Mouse (Mus musculus) gastrocnemius, adult 2 months (tissue): ENCODE data around the gene Itpk1. TPM values are rescaled to one million over a fixed set of nuclear protein-coding genes. Genes with fewer than 3 reads are reported as not detected.

Source experiments
- DNase-seq: peaks from one replicate; pipeline ENCODE4 v3.0.0; 2022
- H3K27ac ChIP-seq: fragments of 200-600 bp; 2 replicates; pipeline ENCODE4 v1.8.1; 2022; ENCODE audit warnings: mild to moderate bottlenecking
- H3K4me3 ChIP-seq: fragments of 200-600 bp; 2 replicates; pipeline ENCODE4 v1.8.1; 2022; ENCODE audit warnings: mild to moderate bottlenecking, moderate library complexity
- CTCF ChIP-seq: fragments of 200-600 bp; IDR thresholded peaks from 2 replicates; pipeline ENCODE4 v1.8.1; 2022; ENCODE audit warnings: antibody characterized with exemption, mild to moderate bottlenecking, moderate library complexity
- intact Hi-C: fragments of 180-260 bp; cut with DNase I; formaldehyde crosslinking; loops from one replicate; pipeline ENCODE4 v1.15.1; 2025
- total RNA-seq, 2 experiments: library from RNA; stranded (reverse); gene quantifications; 2 replicates each; pipeline ENCODE4 v1.2.3; 2021

Gene Itpk1
- total RNA-seq, 2 experiments from 2014 or later = 6.5 to 6.6 TPM

DNA sequence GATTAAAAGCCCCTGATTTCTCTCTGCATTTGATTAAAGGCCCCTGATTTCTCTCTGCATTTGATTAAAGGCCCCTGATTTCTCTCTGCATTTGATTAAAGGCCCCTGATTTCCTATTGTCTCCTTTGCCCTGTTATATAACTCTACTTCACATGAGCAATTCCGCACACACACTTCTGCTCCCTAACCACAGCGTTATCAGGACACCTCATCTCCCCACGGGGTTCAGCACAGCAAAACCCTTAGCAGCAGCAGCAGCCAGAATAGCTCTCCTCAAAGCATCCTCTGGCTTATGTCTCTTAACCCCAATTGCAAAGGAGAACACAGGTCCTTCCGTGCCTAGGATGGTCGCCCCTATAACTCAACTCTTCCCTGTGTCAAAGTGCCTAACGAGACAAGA lies 99.1 kb downstream of the Itpk1 start:
- no peak for TF ChIP-seq CTCF
- DNase-seq = no peak
- intact Hi-C loops = no loop called here
- Histone ChIP-seq H3K27ac (no peak overlapping the region), H3K4me3 (no peak overlapping the region)

- DNase-seq = no peak
- intact Hi-C loops = no loop called here
- no peak for TF ChIP-seq CTCF
- no peak overlapping the region for H3K27ac ChIP-seq
- H3K4me3 ChIP-seq = no peak overlapping the region
Measured at GRCm38 (mm10) chr12:102602255-102603041, 102.3 kb downstream of the Itpk1 start.

DNA sequence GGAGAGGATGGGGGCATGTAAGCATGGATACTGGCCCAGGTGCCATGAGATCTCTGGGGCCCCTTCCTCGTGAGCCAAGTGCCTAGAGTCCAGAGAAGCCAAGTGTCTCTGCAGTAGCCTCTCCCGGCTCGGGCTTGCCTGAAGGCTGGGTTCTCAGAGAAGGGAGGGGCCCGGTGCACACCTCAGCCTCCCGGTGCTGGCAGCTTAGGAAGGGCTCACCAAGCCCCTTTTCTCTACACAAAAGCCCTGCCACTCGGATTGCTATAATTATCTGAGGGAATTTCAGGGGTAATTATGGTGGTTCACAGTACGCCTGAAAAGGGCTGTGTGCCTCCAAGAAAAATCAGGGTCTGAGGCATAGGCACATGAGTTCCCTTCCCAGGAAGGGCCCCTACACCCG lies 102.9 kb downstream of the Itpk1 start:
- no peak for DNase-seq
- H3K27ac ChIP-seq = no peak overlapping the region
- no peak overlapping the region for H3K4me3 ChIP-seq
- intact Hi-C loops = no loop called here
- no peak for TF ChIP-seq CTCF

GRCm38 (mm10) chr12:102600345-102600744 lies 104.4 kb downstream of the Itpk1 start:
- Histone ChIP-seq H3K27ac (no peak overlapping the region), H3K4me3 (no peak overlapping the region)
- intact Hi-C loops = no loop called here
- TF ChIP-seq CTCF = no peak
- no peak for DNase-seq

- Histone ChIP-seq H3K27ac (no peak overlapping the region), H3K4me3 (no peak overlapping the region)
- TF ChIP-seq CTCF = no peak
- no peak for DNase-seq
- intact Hi-C loops = no loop called here
Measured at GRCm38 (mm10) chr12:102599801-102600200, 104.9 kb downstream of the Itpk1 start.

GRCm38 (mm10) chr12:102598535-102598934 lies 106.2 kb downstream of the Itpk1 start:
- Histone ChIP-seq H3K4me3 (no peak overlapping the region), H3K27ac (no peak overlapping the region)
- intact Hi-C loops = no loop called here
- DNase-seq = no peak
- peak; percentile 42 for TF ChIP-seq CTCF

- no peak for TF ChIP-seq CTCF
- H3K4me3 ChIP-seq = no peak overlapping the region
- intact Hi-C loops = no loop called here
- DNase-seq = peak; percentile 77
- peak overlapping the region; percentile 66 for H3K27ac ChIP-seq
Measured at GRCm38 (mm10) chr12:102597466-102597865, 107.3 kb downstream of the Itpk1 start.

DNA sequence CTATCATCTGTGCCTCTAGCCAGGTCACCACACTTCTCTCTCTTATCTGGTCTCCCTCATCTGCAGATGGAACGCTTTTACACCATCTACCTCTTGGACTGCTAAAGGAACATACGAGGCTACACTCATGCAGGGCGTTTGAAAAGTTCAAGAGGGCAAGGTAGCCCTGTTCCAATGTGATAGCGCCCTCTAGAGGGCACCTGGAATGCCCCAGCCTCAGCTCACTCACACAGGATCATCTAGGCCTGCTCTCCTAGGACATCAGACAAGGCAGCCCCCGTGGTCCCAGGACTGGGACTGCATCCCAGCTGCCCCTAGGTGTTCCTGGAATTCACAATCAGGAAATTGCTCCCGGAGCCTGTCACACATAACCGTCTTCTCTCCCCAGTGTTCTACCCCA lies 108.3 kb downstream of the Itpk1 start:
- Histone ChIP-seq H3K27ac (no peak overlapping the region; the same call in 1 of the 2 replicates), H3K4me3 (no peak overlapping the region)
- peak; percentile 71 for TF ChIP-seq CTCF
- peak; percentile 38 for DNase-seq
- intact Hi-C loops = no loop called here

- H3K4me3 ChIP-seq = no peak overlapping the region
- H3K27ac ChIP-seq = peak overlapping the region; percentile 57
- intact Hi-C loops = no loop called here
- no peak for TF ChIP-seq CTCF
- peak; percentile 33 for DNase-seq
Measured at GRCm38 (mm10) chr12:102594627-102595026, 110.1 kb downstream of the Itpk1 start.

DNA sequence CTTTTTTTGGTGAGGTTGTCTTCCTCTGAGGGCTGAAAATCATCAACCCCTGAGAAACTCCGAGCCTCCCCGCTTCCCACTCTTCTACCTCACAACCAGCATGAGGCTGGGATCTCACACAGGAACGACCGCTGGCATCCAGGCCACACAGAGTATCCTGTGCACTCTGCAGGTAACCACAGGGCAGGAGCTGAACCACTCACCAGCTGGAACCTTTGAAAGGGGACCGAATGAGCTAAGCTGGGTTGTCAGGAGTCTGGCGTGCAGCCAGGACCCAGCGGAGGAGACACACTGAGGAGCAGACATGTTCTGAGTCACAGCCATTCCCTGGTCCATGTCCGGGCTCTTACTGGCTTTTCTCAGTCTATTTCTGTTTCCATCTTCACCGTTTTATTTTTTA lies 111.0 kb downstream of the Itpk1 start:
- intact Hi-C loops = no loop called here
- no peak for TF ChIP-seq CTCF
- Histone ChIP-seq H3K27ac (peak overlapping the region; percentile 57), H3K4me3 (no peak overlapping the region)
- DNase-seq = peak; percentile 39

DNA sequence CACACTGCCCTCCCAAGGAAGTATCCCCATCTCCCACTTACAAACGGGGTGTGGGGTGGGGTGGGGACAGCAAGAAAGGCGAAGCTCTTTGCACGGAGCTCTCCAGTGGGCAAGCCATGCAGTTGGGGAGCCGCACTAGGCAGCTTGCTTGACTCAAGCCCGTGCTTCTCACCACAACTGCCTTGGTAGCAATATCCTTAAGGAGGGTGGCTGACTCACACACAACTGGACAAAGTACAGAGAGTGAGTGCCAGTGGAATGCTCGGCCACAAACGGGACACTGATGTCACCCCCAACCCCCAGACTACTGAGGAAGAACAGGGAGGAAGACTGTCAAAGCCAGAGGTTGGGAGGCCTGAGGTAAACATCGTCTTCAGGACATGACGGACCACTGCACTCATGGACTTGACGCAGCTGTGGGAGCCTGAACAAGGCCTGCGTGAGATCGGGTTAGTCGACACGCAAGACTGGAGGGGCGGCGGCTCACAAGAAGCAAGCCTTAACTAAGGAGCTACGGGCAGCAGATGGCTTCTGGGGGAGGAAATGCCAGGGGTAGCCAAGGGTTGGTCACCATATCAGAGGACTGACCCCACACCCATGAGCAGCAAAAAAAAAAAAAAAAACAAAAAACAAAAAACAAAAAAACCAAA lies 113.9 kb downstream of the Itpk1 start:
- no peak for TF ChIP-seq CTCF
- intact Hi-C loops = no loop called here
- no peak overlapping the region for H3K4me3 ChIP-seq

DNA sequence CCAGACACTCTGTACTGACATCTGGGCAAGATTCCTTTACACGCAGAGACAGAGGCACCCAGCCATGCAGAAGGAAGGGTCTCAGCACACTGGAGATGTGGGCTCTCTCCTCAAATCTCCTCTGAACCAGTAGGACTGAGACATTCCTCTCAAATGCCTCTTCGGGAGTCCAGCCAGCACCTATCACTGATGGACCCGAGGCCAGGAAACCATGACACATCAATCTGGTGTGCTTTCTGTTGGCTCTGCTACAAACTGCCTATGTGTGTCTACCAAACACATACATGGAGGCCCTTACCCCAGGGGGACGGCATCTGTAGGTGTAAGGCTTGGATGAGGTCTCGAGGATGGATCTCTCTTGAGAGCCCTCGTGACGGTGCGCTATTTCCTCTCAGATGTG lies 117.6 kb downstream of the Itpk1 start:
- Histone ChIP-seq H3K27ac (peak overlapping the region; percentile 88), H3K4me3 (no peak overlapping the region; the same call in 1 of the 2 replicates)
- DNase-seq = no peak
- intact Hi-C loops = no loop called here
- no peak for TF ChIP-seq CTCF

More for the DNA sequence above, 113.9 kb downstream of the Itpk1 start:
- no peak overlapping the region for H3K27ac ChIP-seq
- DNase-seq = no peak

- peak overlapping the region; percentile 26 for H3K4me3 ChIP-seq
- DNase-seq = peak; percentile 88
- H3K27ac ChIP-seq = peak overlapping the region; percentile 88
- intact Hi-C loops = no loop called here
- no peak for TF ChIP-seq CTCF
Measured at GRCm38 (mm10) chr12:102586286-102586881, 118.3 kb downstream of the Itpk1 start.
